ENCODE assay signal across 25 mouse cellular contexts in genomic region chr14:81031475-81031874, GRCm38 (mm10).
DNase-seq lines count a peak whose midpoint lies in the region; ATAC-seq lines count a peak whose summit lies in the region.
"Had no signal": no experiment of that assay in that cellular context is flagged by ENCODE, and none has a peak within 500 bp of the region (broad histone marks: within the 10 kb centered on the region; RNA-seq: fewer than 3 reads in every experiment).

No protein-coding gene starts in this region.

- H3K9ac ChIP-seq in forebrain, embryonic 16.5 days (replicated peaks; ENCODE audit: low read depth, low read length) = no peak overlapping the region
- H3K9ac ChIP-seq: embryonic facial prominence, embryonic 13.5 days; embryonic facial prominence, embryonic 15.5 days had no signal

- H3K36me3 ChIP-seq in forebrain, embryonic 16.5 days (ENCODE audit: control insufficient read depth, insufficient read depth) = no peaks in the 10 kb centered on the region
- H3K36me3 ChIP-seq in forebrain, embryonic 10.5 days (replicated peaks) = no peaks in the 10 kb centered on the region
- H3K36me3 ChIP-seq: embryonic facial prominence, embryonic 13.5 days; embryonic facial prominence, embryonic 15.5 days; G1E had no signal

- no peaks in the 10 kb centered on the region for H3K4me1 ChIP-seq in forebrain, embryonic 16.5 days (replicated peaks; ENCODE audit: control insufficient read depth, insufficient read depth, low read length)
- H3K4me1 ChIP-seq in forebrain, embryonic 10.5 days = no peaks in the 10 kb centered on the region
- H3K4me1 ChIP-seq: embryonic facial prominence, embryonic 13.5 days; embryonic facial prominence, embryonic 15.5 days had no signal

- H3K4me2 ChIP-seq in forebrain, embryonic 16.5 days (ENCODE audit: low read length) = no peak overlapping the region
- H3K4me2 ChIP-seq: embryonic facial prominence, embryonic 13.5 days; embryonic facial prominence, embryonic 15.5 days had no signal

- peak; percentile 58 for ATAC-seq in forebrain, embryonic 16.5 days
- ATAC-seq: activated CD4-positive, CD25-positive, alpha-beta regulatory T cell, adult 4 months; CD4-positive, CD25-positive, alpha-beta regulatory T cell, adult 4 months; Patski had no signal

- peak; percentile 1 for DNase-seq in cerebellum, postnatal 10 days
- no peak for DNase-seq in cerebellum, adult 11-12 months
- no peak for DNase-seq in forebrain, embryonic 10.5 days (ENCODE audit: extremely low spot score, low spot score)
- peak; percentile 23 for DNase-seq in layer of hippocampus, postnatal 10 days (ENCODE audit: low spot score in 2 of 2)
- no peak for DNase-seq in layer of hippocampus, adult 9-11 months
- peak; percentile 1 to 7 for DNase-seq in layer of hippocampus, postnatal 36 days
- DNase-seq in layer of hippocampus, adult 11-12 months (ENCODE audit: low spot score) = no peak
- DNase-seq: adrenal gland, adult 8-10 months; adrenal gland, postnatal 14 days; adrenal gland, postnatal 36 days; B cell, adult 2 months; cerebellum, adult 11 months; cerebellum, adult 2 months; cerebellum, adult 9-10 months; cerebellum, postnatal 36 days; embryo, embryonic 11 days had no signal

- H3K9me3 ChIP-seq in forebrain, embryonic 16.5 days (ENCODE audit: control insufficient read depth, low read length) = no peaks in the 10 kb centered on the region
- no peaks in the 10 kb centered on the region for H3K9me3 ChIP-seq in forebrain, embryonic 10.5 days
- H3K9me3 ChIP-seq: embryonic facial prominence, embryonic 13.5 days; embryonic facial prominence, embryonic 15.5 days had no signal

- no peak overlapping the region for H3K27ac ChIP-seq in forebrain, embryonic 16.5 days (ENCODE audit: low read length)
- H3K27ac ChIP-seq in forebrain, embryonic 10.5 days = no peak overlapping the region
- H3K27ac ChIP-seq: embryonic facial prominence, embryonic 13.5 days; embryonic facial prominence, embryonic 15.5 days had no signal

- H3K4me3 ChIP-seq in forebrain, embryonic 16.5 days (replicated peaks; ENCODE audit: low read length) = no peak overlapping the region
- no peak overlapping the region for H3K4me3 ChIP-seq in forebrain, embryonic 10.5 days
- H3K4me3 ChIP-seq: embryonic facial prominence, embryonic 13.5 days; embryonic facial prominence, embryonic 15.5 days; erythroblast, embryonic 14.5 days had no signal

- no peaks in the 10 kb centered on the region for H3K27me3 ChIP-seq in forebrain, embryonic 16.5 days (replicated peaks; ENCODE audit: control insufficient read depth, insufficient read depth, low read length)
- H3K27me3 ChIP-seq in forebrain, embryonic 10.5 days (ENCODE audit: poor library complexity, severe bottlenecking) = no peaks in the 10 kb centered on the region
- H3K27me3 ChIP-seq: CH12.LX; embryonic facial prominence, embryonic 13.5 days; embryonic facial prominence, embryonic 15.5 days; Patski had no signal

Comparison
In these comparisons a context has a peak if more than half of its experiments do, and no peak if none do; other contexts are left out.
1. DNase-seq: peak in cerebellum, postnatal 10 days (2 of 2), layer of hippocampus, postnatal 10 days (2 of 2) and layer of hippocampus, postnatal 36 days (2 of 2); none in cerebellum, adult 11-12 months (single experiment), forebrain, embryonic 10.5 days (single experiment), layer of hippocampus, adult 9-11 months (single experiment) and layer of hippocampus, adult 11-12 months (single experiment).